ENCODE assay signal across 26 mouse cellular contexts in the genomic region with DNA sequence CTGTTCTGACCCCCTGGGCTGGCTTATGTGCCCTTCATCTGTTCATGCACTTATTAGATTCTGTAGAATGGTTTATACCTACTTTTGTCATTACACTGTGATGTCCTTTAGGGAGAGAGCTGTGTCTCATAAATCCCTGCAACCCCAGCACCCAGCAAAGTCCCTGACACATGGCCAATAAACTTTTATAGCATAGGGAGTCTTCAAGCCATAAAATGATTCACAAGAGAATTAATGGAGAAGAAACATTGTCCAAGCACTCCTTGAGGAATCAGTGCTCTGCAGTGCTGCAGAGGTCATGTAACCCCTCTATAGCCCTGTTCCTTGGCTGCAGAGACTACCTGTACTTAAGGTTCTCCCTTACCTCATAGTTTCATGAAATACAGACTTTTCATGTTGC.
A peak's percentile ranks its signal among the peaks of the same experiment; 100 is the strongest.
DNase-seq lines count a peak whose midpoint lies in the region; ATAC-seq lines count a peak whose summit lies in the region.
"Had no signal": no experiment of that assay in that cellular context is flagged by ENCODE, and none has a peak within 500 bp of the region (broad histone marks: within the 10 kb centered on the region; RNA-seq: fewer than 3 reads in every experiment).

No protein-coding gene starts in this region.

- H3K4me1 ChIP-seq in intestine, embryonic 16.5 days (ENCODE audit: control insufficient read depth, insufficient read depth, low read length): no peaks in the 10 kb centered on the region
- H3K4me1 ChIP-seq in intestine, embryonic 15.5 days (replicated peaks): no peaks in the 10 kb centered on the region
- H3K4me1 ChIP-seq in kidney, embryonic 16.5 days (ENCODE audit: insufficient read depth, low read length): no peaks in the 10 kb centered on the region
- no peaks in the 10 kb centered on the region for H3K4me1 ChIP-seq in neural tube, embryonic 14.5 days (ENCODE audit: control insufficient read depth, insufficient read depth, low read length)
- H3K4me1 ChIP-seq: forebrain, embryonic 10.5 days; forebrain, embryonic 13.5 days; heart, embryonic 10.5 days; heart, embryonic 13.5 days had no signal

- no peak overlapping the region for H3K4me3 ChIP-seq in intestine, embryonic 16.5 days (ENCODE audit: low read length)
- no peak overlapping the region for H3K4me3 ChIP-seq in intestine, embryonic 15.5 days (replicated peaks)
- no peak overlapping the region for H3K4me3 ChIP-seq in kidney, embryonic 16.5 days (ENCODE audit: low read length)
- H3K4me3 ChIP-seq in neural tube, embryonic 14.5 days (ENCODE audit: low read depth, low read length): no peak overlapping the region
- H3K4me3 ChIP-seq: forebrain, embryonic 10.5 days; forebrain, embryonic 13.5 days; heart, adult 2 months; heart, embryonic 10.5 days; heart, embryonic 13.5 days had no signal

- ATAC-seq in intestine, embryonic 16.5 days: peak; percentile 58
- no peak for ATAC-seq in intestine, embryonic 15.5 days
- peak; percentile 89 for ATAC-seq in kidney, embryonic 16.5 days (ENCODE audit: low FRiP score, low TSS enrichment)
- ATAC-seq in neural tube, embryonic 14.5 days (ENCODE audit: low read depth): peak; percentile 72
- ATAC-seq: forebrain, embryonic 13.5 days; forebrain, embryonic 16.5 days; hindbrain, embryonic 16.5 days; Patski had no signal

- no peak overlapping the region for H3K4me2 ChIP-seq in intestine, embryonic 16.5 days (ENCODE audit: low read depth, low read length)
- no peak overlapping the region for H3K4me2 ChIP-seq in intestine, embryonic 15.5 days (replicated peaks)
- H3K4me2 ChIP-seq in kidney, embryonic 16.5 days (replicated peaks; ENCODE audit: low read depth, low read length): no peak overlapping the region
- H3K4me2 ChIP-seq in neural tube, embryonic 14.5 days (ENCODE audit: low read depth, low read length): no peak overlapping the region
- H3K4me2 ChIP-seq: forebrain, embryonic 13.5 days; heart, embryonic 13.5 days had no signal

- no peaks in the 10 kb centered on the region for H3K9me3 ChIP-seq in intestine, embryonic 16.5 days (ENCODE audit: control insufficient read depth, low read length)
- no peaks in the 10 kb centered on the region for H3K9me3 ChIP-seq in intestine, embryonic 15.5 days
- H3K9me3 ChIP-seq in kidney, embryonic 16.5 days (ENCODE audit: low read length): no peaks in the 10 kb centered on the region
- no peaks in the 10 kb centered on the region for H3K9me3 ChIP-seq in neural tube, embryonic 14.5 days (ENCODE audit: control insufficient read depth, low read length)
- H3K9me3 ChIP-seq: forebrain, embryonic 10.5 days; forebrain, embryonic 13.5 days; G1E; heart, embryonic 10.5 days; heart, embryonic 13.5 days had no signal

- no peaks in the 10 kb centered on the region for H3K27me3 ChIP-seq in intestine, embryonic 16.5 days (replicated peaks; ENCODE audit: control insufficient read depth, insufficient read depth, low read length)
- no peaks in the 10 kb centered on the region for H3K27me3 ChIP-seq in intestine, embryonic 15.5 days (replicated peaks)
- H3K27me3 ChIP-seq in kidney, embryonic 16.5 days (ENCODE audit: insufficient read depth, low read length): peaks cover 4% of the 10 kb centered on the region; the same call in 1 of the 2 replicates
- H3K27me3 ChIP-seq in neural tube, embryonic 14.5 days (ENCODE audit: control insufficient read depth, insufficient read depth, low read length): no peaks in the 10 kb centered on the region
- H3K27me3 ChIP-seq: CH12.LX; forebrain, embryonic 13.5 days; heart, embryonic 13.5 days had no signal

- H3K36me3 ChIP-seq in intestine, embryonic 16.5 days (ENCODE audit: control insufficient read depth, insufficient read depth, low read length): no peaks in the 10 kb centered on the region
- no peaks in the 10 kb centered on the region for H3K36me3 ChIP-seq in intestine, embryonic 15.5 days
- H3K36me3 ChIP-seq in kidney, embryonic 16.5 days (ENCODE audit: insufficient read depth, low read length): no peaks in the 10 kb centered on the region
- H3K36me3 ChIP-seq in neural tube, embryonic 14.5 days (ENCODE audit: control insufficient read depth, insufficient read depth, low read length): no peaks in the 10 kb centered on the region
- H3K36me3 ChIP-seq: forebrain, embryonic 10.5 days; G1E; heart, embryonic 10.5 days; heart, embryonic 13.5 days had no signal

- DNase-seq in kidney, postnatal 36 days: no peak
- DNase-seq in neural tube, embryonic 10.5 days (ENCODE audit: extremely low spot score, low spot score): no peak
- DNase-seq: adrenal gland, postnatal 10 days; adrenal gland, postnatal 36 days; B cell, adult 2 months; cerebellum, adult 18-20 months; cerebellum, adult 9-10 months; cerebellum, postnatal 14 days; gastrocnemius, postnatal 10 days; gastrocnemius, postnatal 36 days; heart, adult 2 months; heart, postnatal 14 days; heart, postnatal 4 days had no signal

- no peak overlapping the region for H3K27ac ChIP-seq in intestine, embryonic 16.5 days (ENCODE audit: low read length)
- H3K27ac ChIP-seq in intestine, embryonic 15.5 days: no peak overlapping the region
- H3K27ac ChIP-seq in kidney, embryonic 16.5 days (ENCODE audit: low read length): no peak overlapping the region
- no peak overlapping the region for H3K27ac ChIP-seq in neural tube, embryonic 14.5 days (ENCODE audit: low read depth, low read length)
- H3K27ac ChIP-seq: forebrain, embryonic 10.5 days; forebrain, embryonic 13.5 days; heart, adult 2 months; heart, embryonic 10.5 days; heart, embryonic 13.5 days had no signal

- H3K9ac ChIP-seq in intestine, embryonic 16.5 days (ENCODE audit: low read depth, low read length): no peak overlapping the region
- H3K9ac ChIP-seq in intestine, embryonic 15.5 days: no peak overlapping the region
- no peak overlapping the region for H3K9ac ChIP-seq in kidney, embryonic 16.5 days (replicated peaks; ENCODE audit: low read length)
- no peak overlapping the region for H3K9ac ChIP-seq in neural tube, embryonic 14.5 days (replicated peaks; ENCODE audit: low read depth, low read length)
- H3K9ac ChIP-seq: forebrain, embryonic 13.5 days; heart, embryonic 13.5 days had no signal
